Mouse (Mus musculus) brain, embryonic 14.5 days (tissue): ENCODE results near the gene Gabrd.

Experiments
- CTCF ChIP-seq: fragments of 200-500 bp; IDR thresholded peaks from 2 replicates; pipeline ENCODE4 v1.5.1; 2012; ENCODE audit warnings: inconsistent platforms, mild to moderate bottlenecking, moderate library complexity, borderline replicate concordance; ENCODE audit not compliant: insufficient read depth, insufficient read length; ENCODE audit errors: extremely low read depth
- POLR2A ChIP-seq: fragments of 200-500 bp; IDR thresholded peaks from 2 replicates; pipeline ENCODE4 v1.6.1; 2012; ENCODE audit warnings: mild to moderate bottlenecking, inconsistent platforms, borderline replicate concordance; ENCODE audit not compliant: poor library complexity, insufficient read depth, insufficient read length, severe bottlenecking; ENCODE audit errors: extremely low read depth

GRCm38 (mm10) chr4:155383326-155383725, 14.6 kb downstream of the Gabrd start:
- TF ChIP-seq POLR2A (no peak), CTCF (no peak)
